Comparison of ENCODE assay signal across 8 mouse cellular contexts in genomic region chr2:49619719-49620522, GRCm38 (mm10). TPM values are rescaled to one million over a fixed set of nuclear protein-coding genes. Genes with fewer than 3 reads are reported as not detected.
A peak's percentile ranks its signal among the peaks of the same experiment; 100 is the strongest.
DNase-seq lines count a peak whose midpoint lies in the region; ATAC-seq lines count a peak whose summit lies in the region.

No protein-coding gene starts in this region.

- peaks cover 5% of the 10 kb centered on the region; the same call in 1 of the 2 replicates for H3K36me3 ChIP-seq in forebrain, embryonic 16.5 days (ENCODE audit: control insufficient read depth, insufficient read depth)
- H3K36me3 ChIP-seq in limb, embryonic 13.5 days = peaks cover 3% of the 10 kb centered on the region

- peak; percentile 32 for ATAC-seq in forebrain, embryonic 16.5 days
- peak; percentile 2; the same call in 1 of the 2 replicates for ATAC-seq in limb, embryonic 13.5 days (ENCODE audit: low FRiP score, low read depth)

- H3K27ac ChIP-seq in forebrain, embryonic 16.5 days (ENCODE audit: low read length) = peak overlapping the region; percentile 92
- no peak overlapping the region for H3K27ac ChIP-seq in limb, embryonic 13.5 days

- H3K27me3 ChIP-seq in forebrain, embryonic 16.5 days (replicated peaks; ENCODE audit: control insufficient read depth, insufficient read depth, low read length) = no peaks in the 10 kb centered on the region
- H3K27me3 ChIP-seq in limb, embryonic 13.5 days = no peaks in the 10 kb centered on the region

- peak; percentile 10 for DNase-seq in adrenal gland, postnatal 10 days
- no peak for DNase-seq in adrenal gland, postnatal 14 days
- peak; percentile 35 for DNase-seq in right cerebral cortex, adult 18-20 months
- DNase-seq in right cerebral cortex, adult 2 months (ENCODE audit: low spot score in 2 of 2) = no peak
- DNase-seq in right cerebral cortex, postnatal 4 days = peak; percentile 55
- no peak for DNase-seq in urinary bladder, postnatal 10 days (ENCODE audit: low spot score)

- H3K9ac ChIP-seq in forebrain, embryonic 16.5 days (replicated peaks; ENCODE audit: low read depth, low read length) = peak overlapping the region; percentile 99
- H3K9ac ChIP-seq in limb, embryonic 13.5 days = peak overlapping the region; percentile 64

- H3K4me2 ChIP-seq in forebrain, embryonic 16.5 days (ENCODE audit: low read length) = peak overlapping the region; percentile 57
- H3K4me2 ChIP-seq in limb, embryonic 13.5 days (replicated peaks) = peak overlapping the region; percentile 92

- H3K9me3 ChIP-seq in forebrain, embryonic 16.5 days (ENCODE audit: control insufficient read depth, low read length) = no peaks in the 10 kb centered on the region
- H3K9me3 ChIP-seq in limb, embryonic 13.5 days = no peaks in the 10 kb centered on the region

- WGBS in forebrain, embryonic 16.5 days = 1% methylated on average over 33 of the region's 33 CpGs
- WGBS in limb, embryonic 13.5 days = under 1% methylated on average over 33 of the region's 33 CpGs

- H3K4me1 ChIP-seq in forebrain, embryonic 16.5 days (replicated peaks; ENCODE audit: control insufficient read depth, insufficient read depth, low read length) = peaks cover 16% of the 10 kb centered on the region
- H3K4me1 ChIP-seq in limb, embryonic 13.5 days = peaks cover 18% of the 10 kb centered on the region

- H3K4me3 ChIP-seq in forebrain, embryonic 16.5 days (replicated peaks; ENCODE audit: low read length) = peak overlapping the region; percentile 98
- H3K4me3 ChIP-seq in limb, embryonic 13.5 days = peak overlapping the region; percentile 81

RNA-seq across cellular contexts. Expression of gene Kif5c, which starts 0.8 kb away (rescaled TPM):
- 10 to 100 TPM in 1 of 2 experiments, 1 to 10 TPM in 1; 8.2 to 14.3 TPM for total RNA-seq in adrenal gland, postnatal 10 days (2021)
- 7.0 and 10.0 TPM in 2 replicates for total RNA-seq in adrenal gland, postnatal 14 days (2021)
- 173 and 180 TPM in 2 replicates for polyA plus RNA-seq in forebrain, embryonic 16.5 days (2015; fragmentation: Nextera tagmentation; extraction: Ambion mirVana)
- polyA plus RNA-seq in limb, embryonic 13.5 days (2015; fragmentation: Nextera tagmentation; extraction: Ambion mirVana) = 8.4 and 9.2 TPM in 2 replicates

Comparison
In these comparisons a context has a peak if more than half of its experiments do, and no peak if none do; other contexts are left out.
1. DNase-seq: peak in adrenal gland, postnatal 10 days (single experiment), right cerebral cortex, adult 18-20 months (single experiment) and right cerebral cortex, postnatal 4 days (single experiment); none in adrenal gland, postnatal 14 days (single experiment), right cerebral cortex, adult 2 months (0 of 2) and urinary bladder, postnatal 10 days (single experiment).